Mouse (Mus musculus): Measurements from ENCODE around the gene Shank3.

Shank3 gene

GRCm38 (mm10) chr15:89556401-89557178 lies 57.2 kb downstream of the Shank3 start:
- DNase-seq (ENCODE audit: low read depth, low spot score): no peak

DNA sequence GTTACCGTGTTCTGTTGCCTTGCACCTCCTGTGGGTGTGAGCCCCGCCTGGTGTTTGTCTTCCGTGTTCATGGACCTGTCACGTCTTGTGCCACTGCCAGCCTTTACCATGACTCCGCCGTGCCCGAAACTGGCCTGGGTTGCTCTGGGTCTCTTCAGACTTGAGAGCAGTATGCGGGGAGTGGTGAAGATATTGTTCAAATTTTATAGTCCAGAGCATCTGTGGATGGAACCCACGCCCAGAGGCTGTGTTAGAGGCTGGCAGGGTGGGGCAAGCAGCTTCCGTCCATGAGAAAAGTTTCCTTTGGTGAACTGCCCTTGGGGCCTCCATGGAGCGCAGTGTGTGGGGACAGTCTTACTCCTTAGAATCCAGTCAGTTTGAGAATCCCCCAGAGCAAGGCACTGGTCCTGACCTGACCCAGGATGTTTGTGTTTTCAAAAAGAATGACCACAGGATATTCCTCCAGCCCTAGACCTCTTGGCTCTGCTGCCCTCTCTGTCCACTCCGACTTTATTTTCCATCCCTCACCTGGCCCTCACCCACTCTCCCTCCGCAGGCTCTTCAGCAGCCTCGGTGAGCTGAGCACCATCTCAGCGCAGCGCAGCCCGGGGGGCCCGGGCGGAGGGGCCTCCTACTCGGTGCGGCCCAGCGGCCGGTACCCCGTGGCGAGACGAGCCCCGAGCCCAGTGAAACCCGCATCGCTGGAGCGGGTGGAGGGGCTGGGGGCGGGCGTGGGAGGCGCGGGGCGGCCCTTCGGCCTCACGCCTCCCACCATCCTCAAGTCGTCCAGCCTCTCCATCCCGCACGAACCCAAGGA lies 58.0 kb downstream of the Shank3 start:
- DNase-seq (ENCODE audit: low read depth, low spot score): no peak

- no peak for DNase-seq (ENCODE audit: low read depth, low spot score)
These were observed 58.6 kb downstream of the Shank3 start for GRCm38 (mm10) chr15:89557996-89558390.

DNA sequence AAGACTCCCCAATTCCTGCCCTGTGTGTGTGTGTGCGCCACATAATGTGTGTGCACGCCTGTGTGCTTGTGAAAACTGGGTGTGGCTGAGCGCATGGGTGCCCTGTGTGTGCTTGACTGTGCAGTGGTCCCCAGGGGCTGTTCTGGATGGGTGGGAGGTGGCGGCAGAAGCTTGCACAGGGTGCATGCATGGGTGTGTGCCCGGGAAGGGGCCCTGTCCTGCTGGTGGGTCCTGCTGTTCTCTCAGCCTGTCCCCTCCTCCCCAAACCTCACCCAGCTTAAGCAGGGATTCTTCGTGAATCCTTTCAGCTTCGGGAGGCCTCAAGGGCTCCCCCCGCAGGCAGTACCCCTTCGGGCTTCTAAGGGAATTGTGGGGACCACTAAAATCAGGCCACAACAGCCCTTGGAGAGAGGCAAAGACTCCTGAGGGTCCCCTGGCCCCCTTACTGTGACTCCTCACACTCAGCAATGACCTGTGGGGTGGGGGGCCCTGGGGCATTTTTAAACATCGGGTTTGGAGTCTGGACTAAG lies 59.8 kb downstream of the Shank3 start:
- DNase-seq (ENCODE audit: low read depth, low spot score): no peak

DNA sequence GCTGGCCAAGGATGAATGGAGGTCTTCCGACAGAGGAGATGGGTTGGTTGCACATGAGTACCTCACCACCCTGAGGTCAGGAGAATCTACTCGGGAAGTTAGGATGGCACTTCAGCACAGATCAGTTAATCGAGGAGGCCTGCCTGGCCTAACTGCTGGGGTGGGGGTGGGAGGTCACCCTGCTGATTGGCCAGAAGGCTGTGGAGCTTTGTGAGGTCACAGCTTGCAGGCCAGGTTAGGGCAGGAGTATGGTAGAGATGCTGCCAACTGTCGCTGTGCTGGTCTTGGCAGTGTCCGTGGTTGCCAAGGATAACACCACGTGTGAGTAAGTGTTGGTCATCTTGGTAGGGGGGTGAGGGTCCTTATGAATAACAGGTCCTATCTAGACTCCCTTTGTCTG lies 68.7 kb downstream of the Shank3 start, which contains the start of gene Acr:
Gene Acr, plus strand, starts transcription at position 213 of the 400 bp plus-strand sequence.
- no peak for DNase-seq (ENCODE audit: low read depth, low spot score)

- no peak for DNase-seq (ENCODE audit: low read depth, low spot score)
These were observed 72.7 kb downstream of the Shank3 start for GRCm38 (mm10) chr15:89572147-89572546.

DNA sequence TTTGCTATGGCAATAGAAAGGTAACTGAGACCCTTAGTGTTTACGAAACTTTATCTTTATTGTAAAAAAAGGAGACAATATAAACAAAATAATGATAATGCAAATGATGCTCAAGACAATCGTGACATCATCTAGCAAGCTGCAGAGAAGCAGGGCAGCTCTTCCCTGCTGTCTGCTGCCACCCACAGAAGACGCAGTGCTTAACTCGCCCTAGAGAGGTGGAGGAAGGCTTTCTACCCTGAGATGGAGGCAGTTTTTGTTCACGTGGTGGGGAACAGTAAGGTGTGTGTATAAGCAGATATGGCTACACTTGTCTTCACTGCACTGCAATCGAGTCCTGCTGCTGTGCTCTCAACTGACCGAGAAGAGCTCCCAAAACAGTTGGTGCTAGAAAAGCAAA lies 83.1 kb downstream of the Shank3 start:
- peak; percentile 51 for DNase-seq (ENCODE audit: low read depth, low spot score)

DNA sequence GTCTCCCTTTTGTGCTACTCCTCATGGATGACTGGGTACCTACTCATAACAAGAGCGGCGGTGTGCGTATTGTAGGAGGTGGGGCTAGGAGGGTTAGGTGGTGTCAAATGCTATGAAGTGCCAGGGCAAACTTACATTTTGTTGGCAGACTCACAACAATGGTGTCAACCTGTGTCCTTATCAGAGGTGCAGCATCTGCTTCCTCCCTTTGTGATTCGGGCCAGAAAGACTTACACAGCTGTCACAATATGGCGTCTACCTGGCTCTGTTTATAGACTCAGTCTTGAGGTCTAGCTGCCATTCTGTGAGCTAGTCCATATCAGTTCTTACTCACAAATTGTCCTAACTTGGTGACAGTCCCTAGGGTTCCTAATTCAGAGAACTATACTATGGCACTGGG lies 85.7 kb downstream of the Shank3 start:
- no peak for DNase-seq (ENCODE audit: low read depth, low spot score)

- DNase-seq (ENCODE audit: low read depth, low spot score): no peak
These were observed 86.2 kb downstream of the Shank3 start for GRCm38 (mm10) chr15:89585631-89586030.

DNA sequence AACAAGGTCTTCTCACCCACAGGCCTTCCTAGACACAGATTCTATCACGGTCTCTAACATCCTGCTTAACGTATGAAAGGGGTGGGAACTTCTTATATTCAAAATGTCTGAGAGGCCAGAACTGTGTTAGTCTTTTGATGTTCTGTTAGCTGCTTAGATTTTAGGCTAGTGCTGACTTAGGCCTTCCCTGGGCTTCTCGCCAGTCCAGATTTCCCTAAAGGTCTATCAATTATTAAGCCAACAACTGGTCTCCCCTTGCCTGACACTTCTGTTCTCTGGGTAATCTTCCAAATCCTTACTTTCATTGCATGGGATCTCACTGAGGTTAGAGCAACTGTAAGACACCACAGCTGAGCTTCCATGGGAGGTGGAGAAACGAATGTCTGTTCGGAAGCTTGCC lies 89.7 kb downstream of the Shank3 start:
- no peak for DNase-seq (ENCODE audit: low read depth, low spot score)

DNA sequence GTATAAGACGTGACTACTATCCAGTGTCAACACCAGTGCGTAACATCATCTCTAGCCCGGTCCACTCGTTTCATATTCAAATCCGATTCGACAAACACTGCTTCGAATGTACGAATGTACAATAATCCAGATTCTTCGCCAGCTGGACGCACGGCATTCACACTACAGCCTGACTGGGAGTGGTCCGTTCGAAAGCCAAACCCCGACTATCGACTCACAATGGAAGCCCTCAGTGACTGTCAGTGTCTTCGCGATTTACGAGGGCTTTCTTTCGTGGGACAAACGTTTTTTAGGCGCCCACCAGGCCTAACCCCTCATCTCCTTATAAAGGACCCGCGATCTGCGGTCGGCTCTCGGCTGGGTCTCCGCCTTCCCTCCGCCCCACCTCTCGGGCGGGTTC lies 91.9 kb downstream of the Shank3 start:
- DNase-seq (ENCODE audit: low read depth, low spot score): peak; percentile 36

DNA sequence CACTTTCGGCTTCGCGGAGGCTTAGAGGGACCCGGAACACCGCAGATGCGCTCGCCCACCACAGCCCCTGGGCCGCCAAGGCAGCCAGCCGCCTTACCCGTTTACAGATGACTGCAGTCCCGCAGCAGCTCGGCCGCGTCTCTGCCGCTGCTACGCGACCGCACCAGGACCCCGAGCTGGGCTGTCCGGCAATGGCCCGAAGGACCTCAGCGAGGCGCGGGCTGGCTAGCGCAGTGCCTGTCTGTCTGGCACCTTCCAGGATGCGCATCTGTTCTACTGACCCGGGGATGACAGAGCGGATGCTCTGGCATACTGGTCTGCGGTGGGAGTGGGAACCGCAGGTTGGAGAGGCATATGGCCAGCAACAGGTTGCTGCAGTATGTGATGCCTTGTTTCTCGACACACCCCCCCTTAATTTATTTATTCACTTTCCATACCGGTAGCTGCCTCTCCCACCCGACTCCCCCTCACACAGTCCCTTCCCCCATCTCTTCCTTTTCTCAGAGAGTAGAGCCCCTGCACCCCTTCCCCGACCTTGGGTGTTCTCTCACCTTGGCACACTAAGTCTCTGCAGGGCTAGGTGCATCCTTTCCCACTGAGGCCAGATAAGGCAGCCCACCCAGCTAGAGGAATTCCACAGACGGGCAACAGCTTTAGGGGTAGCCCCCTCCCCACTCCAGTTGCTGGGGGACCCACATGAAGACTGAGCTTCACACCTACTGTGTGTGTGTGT lies 92.5 kb downstream of the Shank3 start, which contains the start of gene Rabl2:
Gene Rabl2, minus strand, starts transcription at position 201 of the 733 bp plus-strand sequence.
- DNase-seq (ENCODE audit: low read depth, low spot score): peak; percentile 94

GRCm38 (mm10) chr15:89592548-89592947 lies 93.1 kb downstream of the Shank3 start:
- peak; percentile 0 for DNase-seq (ENCODE audit: low read depth, low spot score)

GRCm38 (mm10) chr15:89605822-89606570 lies 106.6 kb downstream of the Shank3 start:
- peak; percentile 44 for DNase-seq (ENCODE audit: low read depth, low spot score)

GRCm38 (mm10) chr15:89607480-89607879 lies 108.1 kb downstream of the Shank3 start:
- DNase-seq (ENCODE audit: low read depth, low spot score): no peak

- no peak for DNase-seq (ENCODE audit: low read depth, low spot score)
These were observed 108.5 kb downstream of the Shank3 start for GRCm38 (mm10) chr15:89607888-89608287.

All from brain, adult 2 months (tissue).